Mouse (Mus musculus) brain, embryonic 18.5 days (tissue): Measurements from ENCODE around the gene Cd200r3.

Source experiments
- DNase-seq: peaks from one replicate; pipeline ENCODE4 v3.0.0-alpha.2; 2012; ENCODE audit warnings: low read depth, low spot score

Gene Cd200r3

DNA sequence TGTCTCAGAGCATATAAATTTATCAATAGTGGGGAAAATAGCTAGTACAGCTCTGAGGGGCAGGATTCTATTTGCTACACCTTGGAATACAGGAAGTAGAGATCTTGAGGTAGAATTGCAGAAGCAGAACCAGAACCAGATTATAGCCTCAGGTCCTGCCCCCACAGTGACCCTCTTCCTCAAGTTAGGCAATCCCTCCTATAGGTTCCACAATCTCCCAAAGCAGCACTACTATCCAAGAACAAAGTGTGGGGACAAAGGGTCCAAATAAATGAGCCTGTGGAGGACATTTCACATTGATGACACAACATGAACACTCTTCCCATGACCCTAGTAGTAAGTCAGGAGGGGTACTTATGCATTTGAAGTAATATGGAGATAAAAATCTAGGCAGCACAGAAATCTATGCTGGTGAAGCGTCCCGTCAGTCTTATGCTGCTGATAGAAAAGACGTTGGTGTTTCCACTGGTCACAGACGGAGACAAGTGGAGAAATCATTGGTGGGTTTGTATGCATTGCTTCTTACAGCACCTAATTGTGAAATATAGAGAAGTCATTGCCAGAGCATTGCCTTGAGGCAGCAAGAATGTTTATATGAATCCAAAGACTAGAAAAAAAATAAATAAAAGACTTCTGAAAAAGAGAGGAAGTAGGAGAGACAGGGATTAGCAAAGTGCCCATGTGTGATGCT is 45.3 kb downstream of the Cd200r3 start:
- DNase-seq: no peak

DNA sequence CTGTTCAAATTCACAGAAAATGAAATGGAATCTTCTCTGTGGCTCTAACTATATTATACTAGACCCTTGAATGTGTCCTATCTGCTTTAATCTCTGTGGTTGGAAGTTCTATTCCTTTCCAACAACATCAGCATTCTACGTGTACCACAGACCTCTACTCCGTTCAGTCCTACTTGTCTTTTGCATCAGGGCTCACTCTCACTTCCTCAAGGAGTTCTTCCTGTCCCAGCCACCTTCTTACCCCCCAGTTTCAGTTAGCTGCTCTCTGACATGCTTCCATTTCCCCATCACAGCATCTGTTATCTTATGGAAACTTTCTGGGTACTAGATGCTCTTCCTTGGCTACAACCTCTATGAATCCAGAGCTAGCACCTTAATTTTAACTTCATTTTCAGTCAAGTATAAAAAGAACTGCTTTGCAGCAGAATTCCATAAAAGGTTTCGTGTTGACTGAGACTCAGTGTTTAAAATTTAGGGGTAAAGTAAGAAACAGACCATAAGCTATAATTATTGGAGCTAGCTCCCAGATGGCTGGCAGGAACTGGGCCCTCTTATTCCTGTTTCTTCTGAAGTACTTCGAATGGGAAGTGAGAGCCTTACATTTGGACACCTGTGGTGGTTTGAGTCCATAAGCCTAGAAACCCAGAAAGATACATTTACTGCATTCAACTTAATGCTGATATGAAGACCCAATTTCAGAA is 50.0 kb downstream of the Cd200r3 start:
- DNase-seq: no peak

DNA sequence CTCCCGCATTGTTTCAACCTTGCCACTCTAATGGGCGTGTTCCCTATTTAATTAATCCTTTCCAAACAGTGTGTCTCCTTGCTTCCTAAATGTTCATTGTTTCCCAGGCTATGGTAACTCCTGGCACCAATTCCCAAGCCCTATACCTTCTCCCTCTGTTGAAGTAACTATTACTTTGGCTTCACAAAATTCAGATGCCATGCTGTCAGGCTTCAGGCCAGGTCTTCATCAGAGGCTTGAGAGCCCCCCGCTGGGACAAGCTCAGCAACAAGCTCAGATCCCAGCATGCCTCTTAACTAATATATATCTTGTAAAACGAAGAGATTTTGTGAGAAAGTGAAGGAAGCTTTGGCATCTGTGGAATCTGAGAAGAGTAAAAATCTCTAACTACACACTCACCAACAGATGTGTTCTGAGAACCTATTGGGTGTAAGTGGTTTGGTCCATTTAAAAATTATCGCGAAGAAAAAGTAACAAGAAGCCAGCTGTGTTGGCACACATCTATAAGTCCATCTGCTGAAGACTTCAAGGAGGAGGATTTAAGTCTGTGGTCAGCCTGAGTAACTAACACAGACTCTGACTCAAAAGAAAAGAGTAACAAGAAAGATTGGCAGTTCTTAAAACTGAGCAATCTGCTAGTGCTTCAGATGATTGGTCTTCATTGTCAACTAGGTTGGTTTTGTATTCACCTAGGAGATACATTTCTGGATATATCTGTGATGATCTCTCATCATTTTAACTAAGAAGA is 50.9 kb downstream of the Cd200r3 start:
- DNase-seq: no peak

DNA sequence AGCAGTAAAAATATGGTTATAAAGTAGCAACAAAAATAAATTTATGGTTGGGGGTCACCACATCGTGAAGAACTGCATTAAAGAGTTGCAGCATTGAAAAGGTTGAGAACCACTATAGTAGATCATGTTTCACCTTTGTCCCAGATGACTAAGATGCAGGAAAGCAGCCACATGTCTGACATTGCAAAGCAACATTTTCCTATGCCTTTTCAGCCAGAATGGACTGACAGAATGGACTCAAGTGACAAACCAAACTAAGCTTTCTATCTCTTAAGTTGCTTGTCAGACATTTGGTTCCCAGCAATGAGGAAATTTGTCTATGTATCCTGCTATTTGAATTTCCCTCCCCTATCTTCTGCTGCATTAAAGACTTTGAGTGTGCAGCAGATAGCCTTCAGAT is 51.6 kb downstream of the Cd200r3 start:
- DNase-seq: no peak

DNA sequence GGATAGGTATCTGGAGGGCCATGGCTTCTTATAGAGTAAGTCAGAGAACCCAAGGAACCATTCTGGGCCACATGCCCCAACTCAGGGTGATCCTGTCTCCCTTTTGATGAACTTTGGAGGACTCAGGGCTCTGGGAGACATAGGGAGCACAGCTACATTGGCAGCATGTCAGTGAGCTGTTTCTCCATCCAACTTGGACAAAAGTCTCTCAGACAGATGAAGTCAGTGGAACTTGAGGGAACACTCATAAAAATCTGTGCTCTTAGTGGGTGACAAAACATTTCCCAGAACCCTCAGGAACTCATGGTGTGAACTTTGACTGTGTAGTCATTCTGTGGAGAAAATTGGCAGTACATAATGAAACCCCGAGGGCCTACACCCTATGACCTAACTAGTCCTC is 53.2 kb downstream of the Cd200r3 start:
- no peak for DNase-seq

GRCm38 (mm10) chr16:44999537-44999936 is 56.1 kb downstream of the Cd200r3 start:
- no peak for DNase-seq

DNA sequence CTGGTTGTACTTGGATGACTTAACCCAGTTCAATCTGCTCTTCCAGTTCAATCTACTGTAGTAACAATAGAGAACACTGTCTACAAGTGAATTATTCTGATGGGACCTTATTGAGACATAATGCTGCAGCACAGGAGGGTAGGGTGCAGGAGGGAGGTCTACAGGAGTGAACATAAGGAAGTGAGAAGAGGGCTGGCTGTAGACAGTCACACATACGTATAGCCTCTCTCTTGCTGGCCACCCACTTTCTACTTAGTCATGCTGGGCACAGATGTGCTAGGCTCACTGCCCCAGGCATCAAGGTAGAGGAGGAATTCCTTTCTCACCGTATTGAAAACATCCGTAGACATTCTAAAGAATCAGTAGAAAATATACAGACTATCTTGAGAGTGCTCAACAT is 61.0 kb downstream of the Cd200r3 start:
- DNase-seq: no peak

DNA sequence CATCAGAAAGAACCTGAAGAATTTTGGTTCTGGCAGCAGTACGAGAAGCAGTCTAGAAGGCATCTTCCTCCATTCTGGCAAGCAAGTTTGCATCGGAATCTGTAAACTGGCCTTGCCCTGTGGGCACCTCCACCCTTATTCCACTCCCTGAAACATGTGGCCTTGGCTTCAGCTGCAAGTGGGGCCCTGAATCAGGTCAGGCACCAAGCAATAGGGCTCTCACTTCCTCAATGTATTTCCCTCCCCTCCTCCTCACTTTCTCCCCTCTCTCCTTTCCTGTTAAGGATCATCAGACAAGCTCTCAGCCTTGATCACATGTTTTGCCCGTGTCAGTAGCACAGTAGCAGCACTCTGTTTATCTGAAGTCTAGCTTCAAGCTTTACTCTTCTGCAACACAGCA is 61.8 kb downstream of the Cd200r3 start:
- no peak for DNase-seq

DNA sequence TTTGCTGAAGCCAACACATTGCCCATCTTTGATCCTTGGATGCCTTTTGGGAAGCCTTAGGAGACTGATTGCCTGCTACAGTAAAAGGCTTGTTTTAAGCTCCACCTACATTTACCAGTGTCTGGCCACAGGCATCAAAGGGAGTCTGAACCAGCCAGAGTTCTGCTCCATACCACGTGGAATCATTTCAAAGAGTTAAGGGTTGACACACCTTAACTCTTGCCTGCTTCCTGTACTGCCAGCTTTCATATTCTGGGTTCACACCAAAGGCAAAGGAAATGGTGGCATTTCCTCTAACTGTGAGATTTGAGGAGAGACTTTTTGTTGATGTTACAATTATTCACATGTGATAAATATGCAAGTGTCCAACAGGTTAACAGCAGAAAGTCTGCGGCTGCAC is 63.5 kb downstream of the Cd200r3 start:
- no peak for DNase-seq

DNA sequence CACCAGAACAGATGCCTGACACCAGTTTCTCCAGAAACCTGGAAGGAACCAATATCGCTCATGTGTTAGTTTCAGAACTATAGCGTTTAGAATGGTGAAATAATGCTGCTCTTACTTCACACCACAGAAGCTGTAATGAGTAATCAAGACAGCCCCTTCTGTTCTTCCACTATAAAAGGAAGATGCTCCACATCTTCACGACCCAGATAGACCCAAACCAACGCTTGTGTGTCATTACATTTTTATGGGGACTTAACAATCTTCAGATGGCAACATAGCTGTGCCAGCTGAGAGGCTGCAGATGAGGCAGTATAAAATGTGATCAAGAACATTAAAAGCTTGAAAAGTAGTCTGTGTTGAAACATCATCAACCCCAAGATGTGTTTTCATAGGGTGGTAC is 64.3 kb downstream of the Cd200r3 start:
- DNase-seq: no peak

- no peak for DNase-seq
These were observed 66.2 kb downstream of the Cd200r3 start for GRCm38 (mm10) chr16:45009634-45010033.

GRCm38 (mm10) chr16:45015591-45015990 is 72.1 kb downstream of the Cd200r3 start:
- DNase-seq: no peak

DNA sequence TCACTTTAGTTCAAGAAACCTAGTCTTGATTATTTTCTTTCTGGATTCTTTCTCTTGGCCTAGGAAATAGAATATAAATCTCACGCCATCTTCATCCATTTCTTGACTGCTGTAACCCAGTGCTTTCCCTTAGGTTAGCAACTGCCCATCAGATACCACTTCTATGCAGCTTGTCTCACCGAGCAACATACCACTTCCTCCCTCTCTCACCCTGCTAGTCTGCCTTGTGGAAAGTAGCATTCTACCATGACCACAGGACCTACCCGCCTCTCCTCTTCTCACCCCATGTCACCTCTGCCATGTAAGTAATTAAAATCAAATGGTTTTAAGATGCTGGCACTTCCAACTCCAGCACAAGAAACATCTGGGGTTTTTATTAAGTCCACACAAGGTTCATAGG is 73.0 kb downstream of the Cd200r3 start:
- no peak for DNase-seq

DNA sequence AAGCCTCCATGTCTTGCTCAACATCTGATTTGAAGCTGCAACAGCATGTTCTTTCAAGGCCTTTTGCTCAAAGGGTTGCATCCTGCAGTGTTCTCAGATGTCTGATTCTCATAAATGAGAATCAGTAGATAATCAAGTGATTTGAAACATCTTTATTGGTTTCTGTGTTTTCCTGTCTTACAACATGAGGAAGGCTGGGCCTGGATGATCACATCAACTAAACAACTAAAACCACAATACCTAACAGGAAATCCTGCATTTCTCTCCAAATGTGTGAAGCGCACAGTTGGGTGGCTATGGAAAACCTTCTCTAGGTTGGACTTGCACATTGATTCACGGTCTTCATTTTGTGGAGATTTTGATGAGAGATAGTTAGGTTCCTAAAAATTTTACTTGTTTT is 75.4 kb downstream of the Cd200r3 start:
- DNase-seq: no peak

GRCm38 (mm10) chr16:45020055-45020454 is 76.6 kb downstream of the Cd200r3 start:
- no peak for DNase-seq

GRCm38 (mm10) chr16:45020669-45021309 is 77.3 kb downstream of the Cd200r3 start:
- DNase-seq: no peak

GRCm38 (mm10) chr16:45021443-45021842 is 78.0 kb downstream of the Cd200r3 start:
- no peak for DNase-seq

GRCm38 (mm10) chr16:45023904-45024303 is 80.4 kb downstream of the Cd200r3 start:
- DNase-seq: no peak

DNA sequence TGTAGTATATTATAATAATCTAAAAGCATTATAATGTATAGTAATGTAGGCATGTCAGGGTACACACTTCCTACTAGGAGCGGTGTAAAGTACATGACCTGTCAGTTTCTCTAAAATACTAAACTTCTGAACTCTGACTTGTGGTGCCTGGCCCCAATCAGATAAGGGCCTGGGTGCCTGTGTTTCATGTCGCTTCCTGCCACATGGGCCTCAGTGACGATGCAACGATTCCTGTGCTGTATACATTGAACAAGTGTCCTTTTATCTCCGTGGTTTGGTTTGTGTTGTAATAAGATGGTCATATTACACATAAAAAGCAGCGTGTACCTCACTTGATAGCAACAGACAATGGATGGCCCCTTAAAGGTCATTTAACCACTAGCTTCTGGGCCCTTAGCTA is 81.8 kb downstream of the Cd200r3 start:
- DNase-seq: no peak

DNA sequence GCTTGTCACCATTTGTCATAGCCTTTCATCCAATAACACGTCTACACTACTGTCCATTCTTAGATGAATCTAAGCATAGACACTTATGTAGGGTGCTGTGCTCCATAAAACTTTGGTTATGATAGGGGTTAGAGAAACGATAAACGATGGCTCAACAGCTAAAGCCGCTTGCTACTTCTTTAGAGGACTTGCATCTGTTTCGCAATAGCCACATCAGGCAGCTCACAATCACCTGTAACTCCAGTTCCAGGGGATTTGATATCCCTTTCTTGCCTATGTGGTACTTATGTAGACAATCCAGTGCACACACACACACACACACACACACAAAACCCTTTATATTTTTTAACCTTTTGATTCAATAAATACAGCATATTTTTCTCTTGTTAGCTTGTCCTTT is 85.6 kb downstream of the Cd200r3 start:
- DNase-seq: no peak

- DNase-seq: no peak
These were observed 86.0 kb downstream of the Cd200r3 start for GRCm38 (mm10) chr16:45029493-45029892.

- DNase-seq: no peak
These were observed 86.6 kb downstream of the Cd200r3 start for GRCm38 (mm10) chr16:45030127-45030526.
